Mouse (Mus musculus): ENCODE measurements around the gene Arid1a. TPM values are rescaled to one million over a fixed set of nuclear protein-coding genes. Genes with fewer than 3 reads are reported as not detected.
A peak's percentile ranks its signal among the peaks of the same experiment; 100 is the strongest.
"Not testable (repeated sequence)": the region's sequence is repeated elsewhere in the genome, so short reads cannot be mapped to it uniquely, and the experiment has no call there.

Arid1a gene
- polyA plus RNA-seq, 1 experiment from 2014 or later, result 26.9 TPM

DNA sequence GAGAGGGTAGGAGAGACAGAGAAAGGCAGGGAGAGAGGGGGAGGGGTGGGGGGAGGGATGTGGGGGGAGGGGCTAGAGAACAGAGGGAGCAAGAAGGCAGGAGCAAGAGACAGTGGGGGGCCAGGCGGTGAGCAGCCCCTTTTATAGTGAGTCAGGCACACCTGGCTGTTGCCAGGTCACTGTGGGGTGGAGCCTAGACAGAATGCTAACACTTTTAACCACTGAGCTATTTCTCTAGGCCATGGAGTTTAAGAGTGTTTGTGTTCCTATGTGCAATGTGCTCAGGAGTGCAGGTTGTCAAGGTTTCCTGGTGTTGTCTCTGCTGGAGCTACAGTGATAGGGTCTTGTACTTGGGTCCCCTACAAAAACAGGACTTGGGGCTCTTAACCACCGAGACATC lies 97.8 kb downstream of the Arid1a start:
- Histone ChIP-seq H3K36me3 (0 out of 2 replicates have a peak, but pooled peaks cover 2% of the 10 kb centered on the region), H3K27ac (replicated peaks) (peak overlapping the region; percentile 85; the same call in 1 of the 2 replicates), H3K9me3 (replicated peaks) (no peaks in the 10 kb centered on the region), H3K27me3 (replicated peaks) (no peaks in the 10 kb centered on the region), H3K4me2 (no peak overlapping the region), H3K4me3 (replicated peaks) (no peak overlapping the region), H3K4me1 (peaks cover 33% of the 10 kb centered on the region), H3K9ac (replicated peaks) (no peak overlapping the region)
- 31% methylated on average over 2 of the region's 2 CpGs for WGBS
- ATAC-seq (ENCODE audit: low FRiP score), result no peak

DNA sequence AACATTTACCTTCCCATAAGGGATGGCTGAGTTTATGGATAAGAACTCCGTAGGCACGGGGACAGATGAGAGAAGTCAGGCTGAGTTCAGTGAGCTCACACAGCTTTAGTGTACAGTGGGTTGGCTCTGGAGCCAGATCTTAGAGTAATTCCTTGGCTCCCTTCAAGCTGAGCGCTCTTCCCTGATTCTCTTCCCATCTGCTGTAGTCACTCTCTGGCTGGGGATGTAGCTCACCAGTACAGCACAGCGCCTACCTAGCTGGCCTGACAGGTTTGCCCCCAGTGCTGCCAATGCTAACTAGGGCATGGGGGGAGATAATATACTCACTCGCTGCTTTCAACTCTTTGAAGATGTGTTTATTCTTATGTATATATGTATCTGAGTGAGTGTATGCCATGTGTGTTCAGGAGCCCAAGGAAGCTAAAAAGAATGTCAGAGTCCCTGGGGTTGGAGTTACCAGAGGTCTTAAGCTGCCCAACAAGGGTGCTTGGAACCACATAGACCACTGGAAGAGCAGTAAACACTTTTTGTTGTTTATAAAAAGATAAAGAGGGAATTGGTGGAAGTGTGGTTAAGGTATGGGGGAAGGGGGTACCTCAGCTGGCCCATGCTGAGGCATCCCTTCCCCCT lies 98.6 kb downstream of the Arid1a start:
- Histone ChIP-seq H3K4me1 (peaks cover 33% of the 10 kb centered on the region), H3K4me2 (no peak overlapping the region), H3K36me3 (0 out of 2 replicates have a peak, but pooled peaks cover 2% of the 10 kb centered on the region), H3K27ac (replicated peaks) (no peak overlapping the region), H3K9me3 (replicated peaks) (no peaks in the 10 kb centered on the region), H3K4me3 (replicated peaks) (no peak overlapping the region), H3K27me3 (replicated peaks) (no peaks in the 10 kb centered on the region), H3K9ac (replicated peaks) (no peak overlapping the region)
- 65% methylated on average over 5 of the region's 5 CpGs for WGBS
- no peak for ATAC-seq (ENCODE audit: low FRiP score)

DNA sequence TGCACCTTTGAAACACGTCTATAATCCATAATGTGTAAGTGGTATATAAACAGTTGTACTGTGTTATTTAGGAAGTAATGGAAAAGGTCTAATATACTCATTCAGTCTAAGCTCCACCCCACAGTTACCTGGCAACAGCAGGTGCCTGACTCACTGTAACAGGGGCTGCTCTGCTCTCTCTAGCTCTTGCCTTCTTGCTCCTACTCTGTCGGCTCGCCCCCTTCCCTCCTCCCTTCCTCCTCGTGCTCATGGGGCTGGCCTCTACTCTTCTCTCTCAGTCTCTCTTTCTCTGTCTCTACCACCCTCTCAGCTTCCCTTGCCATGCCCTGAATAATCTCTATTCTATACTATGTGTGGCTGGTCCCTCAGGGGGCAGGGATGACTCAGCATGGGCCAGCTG lies 99.6 kb downstream of the Arid1a start:
- Histone ChIP-seq H3K9me3 (replicated peaks) (no peaks in the 10 kb centered on the region), H3K4me2 (no peak overlapping the region), H3K4me3 (replicated peaks) (no peak overlapping the region), H3K27ac (replicated peaks) (no peak overlapping the region), H3K36me3 (0 out of 2 replicates have a peak, but pooled peaks cover 2% of the 10 kb centered on the region), H3K9ac (replicated peaks) (no peak overlapping the region), H3K4me1 (peaks cover 33% of the 10 kb centered on the region), H3K27me3 (replicated peaks) (no peaks in the 10 kb centered on the region)
- 25% methylated on average over 4 of the region's 4 CpGs for WGBS
- no peak for ATAC-seq (ENCODE audit: low FRiP score)

DNA sequence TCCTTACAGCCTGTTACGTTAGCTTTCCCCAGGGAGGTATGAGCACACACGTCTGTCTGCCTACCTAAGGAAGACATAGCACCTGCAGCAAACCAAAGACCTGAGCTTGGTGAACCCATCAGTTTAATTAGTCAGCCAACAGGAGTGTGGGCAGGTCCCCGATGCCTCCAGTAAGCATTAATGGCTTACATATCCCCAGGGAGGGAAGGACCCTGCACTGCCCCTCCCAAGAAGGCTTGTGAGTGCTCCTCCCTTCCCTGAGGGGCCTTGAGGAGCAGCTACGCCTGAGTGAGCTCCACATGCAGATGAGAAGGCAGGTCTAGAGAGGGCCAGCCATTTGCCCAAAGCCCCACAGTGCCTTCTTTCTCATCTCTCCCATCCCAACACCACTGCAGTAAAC lies 100.3 kb downstream of the Arid1a start:
- H3K4me3 ChIP-seq (replicated peaks), result no peak overlapping the region
- 46% methylated on average over 4 of the region's 4 CpGs for WGBS
- no peaks in the 10 kb centered on the region for H3K27me3 ChIP-seq (replicated peaks)
- ATAC-seq (ENCODE audit: low FRiP score), result no peak
- no peak overlapping the region for H3K4me2 ChIP-seq
- no peaks in the 10 kb centered on the region for H3K36me3 ChIP-seq
- H3K9me3 ChIP-seq (replicated peaks), result no peaks in the 10 kb centered on the region
- no peak overlapping the region for H3K27ac ChIP-seq (replicated peaks)
- H3K4me1 ChIP-seq, result peaks cover 30% of the 10 kb centered on the region
- no peak overlapping the region for H3K9ac ChIP-seq (replicated peaks)

DNA sequence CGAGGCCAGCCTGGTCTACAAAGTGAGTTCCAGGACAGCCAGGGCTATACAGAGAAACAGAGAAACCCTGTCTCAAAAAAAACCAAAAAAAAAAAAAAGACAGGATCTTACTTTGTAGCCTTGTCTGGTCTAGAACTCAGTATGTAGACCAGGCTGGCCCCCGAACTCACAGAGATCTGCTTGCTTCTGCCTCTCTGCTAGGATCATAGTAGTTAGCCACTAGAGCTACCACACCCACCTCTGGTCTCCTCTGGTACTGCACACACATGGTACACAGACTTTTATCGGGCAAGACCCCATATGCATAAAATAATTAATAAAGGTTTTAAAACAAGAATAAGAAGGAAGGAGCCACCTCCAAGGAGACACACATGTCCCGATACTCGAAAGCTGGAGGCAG lies 102.5 kb downstream of the Arid1a start:
- H3K36me3 ChIP-seq; H3K4me2 ChIP-seq; H3K27ac ChIP-seq (replicated peaks); H3K27me3 ChIP-seq (replicated peaks); H3K9me3 ChIP-seq (replicated peaks); H3K4me1 ChIP-seq; H3K9ac ChIP-seq (replicated peaks); ATAC-seq (ENCODE audit: low FRiP score); H3K4me3 ChIP-seq (replicated peaks): not testable (repeated sequence)
- 96% methylated on average over 5 of the region's 5 CpGs for WGBS

DNA sequence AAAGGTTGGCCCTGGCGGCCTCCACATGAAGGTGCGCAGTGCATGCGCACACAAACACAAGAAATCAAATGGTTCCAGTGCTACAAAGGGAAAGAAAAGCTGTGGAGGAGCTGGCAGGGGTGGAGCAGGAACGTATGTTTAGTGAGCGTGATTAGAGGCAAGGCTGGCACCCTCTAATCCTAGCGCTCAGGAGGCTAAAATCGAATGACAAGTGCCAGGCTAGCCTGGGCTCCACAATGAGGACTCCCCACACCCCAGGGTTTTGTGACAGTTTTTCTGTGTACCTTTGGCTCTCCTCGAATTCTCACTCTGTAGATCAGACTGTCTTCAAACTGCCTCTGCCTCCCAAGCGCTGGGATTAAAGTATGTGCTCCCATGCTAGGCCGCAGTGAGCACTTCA lies 103.8 kb downstream of the Arid1a start:
- no peak for ATAC-seq (ENCODE audit: low FRiP score)
- Histone ChIP-seq H3K4me3 (replicated peaks) (no peak overlapping the region), H3K9me3 (replicated peaks) (no peaks in the 10 kb centered on the region), H3K27ac (replicated peaks) (no peak overlapping the region), H3K4me1 (peaks cover 6% of the 10 kb centered on the region; the same call in 1 of the 2 replicates), H3K9ac (replicated peaks) (0 out of 2 replicates have a peak overlapping the region, but pooled peaks have one; percentile 20), H3K36me3 (no peaks in the 10 kb centered on the region), H3K27me3 (replicated peaks) (no peaks in the 10 kb centered on the region), H3K4me2 (no peak overlapping the region)
- WGBS, result 83% methylated on average over 10 of the region's 10 CpGs

DNA sequence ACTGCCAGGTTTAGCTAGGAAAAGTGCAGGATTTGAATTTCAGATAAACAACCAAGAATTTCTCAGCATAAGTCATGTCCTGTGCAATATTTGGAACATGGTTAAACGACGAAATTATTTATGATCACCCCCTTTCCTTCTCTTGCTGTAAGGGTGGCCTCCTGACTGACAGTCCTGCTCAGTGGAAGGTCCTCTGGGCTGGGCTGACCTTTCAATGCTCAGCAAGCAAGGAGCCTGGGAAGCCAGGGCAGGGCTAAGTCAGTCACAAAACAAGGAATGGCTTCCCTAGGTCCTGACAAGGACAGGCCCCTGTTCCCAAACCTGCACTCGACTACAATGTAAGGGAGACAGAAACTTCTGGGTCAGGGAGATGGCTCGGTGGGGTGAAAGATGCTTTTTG lies 104.6 kb downstream of the Arid1a start:
- no peak for ATAC-seq (ENCODE audit: low FRiP score)
- H3K4me2 ChIP-seq, result no peak overlapping the region
- no peak overlapping the region for H3K9ac ChIP-seq (replicated peaks)
- H3K4me3 ChIP-seq (replicated peaks), result no peak overlapping the region
- peaks cover 6% of the 10 kb centered on the region; the same call in 1 of the 2 replicates for H3K4me1 ChIP-seq
- no peak overlapping the region for H3K27ac ChIP-seq (replicated peaks)
- 71% methylated on average over 4 of the region's 4 CpGs for WGBS
- no peaks in the 10 kb centered on the region for H3K36me3 ChIP-seq
- no peaks in the 10 kb centered on the region for H3K9me3 ChIP-seq (replicated peaks)
- no peaks in the 10 kb centered on the region for H3K27me3 ChIP-seq (replicated peaks)

DNA sequence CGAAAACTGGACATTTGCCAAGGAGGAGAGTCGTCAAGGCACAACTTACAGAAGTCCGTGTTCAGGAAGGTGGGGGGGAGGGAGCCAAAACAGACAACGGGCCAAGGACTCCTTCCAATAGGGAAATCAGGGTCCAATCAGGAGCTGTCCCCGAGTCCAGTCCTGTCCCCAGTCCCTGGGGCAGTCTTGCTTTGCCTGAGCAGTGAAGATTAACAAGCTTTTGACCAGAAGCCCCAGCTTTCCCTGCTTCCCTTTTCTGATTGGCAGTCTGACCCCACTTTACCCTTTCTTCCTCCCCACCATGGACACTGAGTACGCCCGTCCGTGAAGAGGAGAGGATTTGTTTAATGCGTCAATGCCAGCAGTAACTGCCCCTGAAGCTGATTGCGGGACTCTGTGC lies 105.1 kb downstream of the Arid1a start:
- no peak for ATAC-seq (ENCODE audit: low FRiP score)
- WGBS, result 65% methylated on average over 10 of the region's 10 CpGs

DNA sequence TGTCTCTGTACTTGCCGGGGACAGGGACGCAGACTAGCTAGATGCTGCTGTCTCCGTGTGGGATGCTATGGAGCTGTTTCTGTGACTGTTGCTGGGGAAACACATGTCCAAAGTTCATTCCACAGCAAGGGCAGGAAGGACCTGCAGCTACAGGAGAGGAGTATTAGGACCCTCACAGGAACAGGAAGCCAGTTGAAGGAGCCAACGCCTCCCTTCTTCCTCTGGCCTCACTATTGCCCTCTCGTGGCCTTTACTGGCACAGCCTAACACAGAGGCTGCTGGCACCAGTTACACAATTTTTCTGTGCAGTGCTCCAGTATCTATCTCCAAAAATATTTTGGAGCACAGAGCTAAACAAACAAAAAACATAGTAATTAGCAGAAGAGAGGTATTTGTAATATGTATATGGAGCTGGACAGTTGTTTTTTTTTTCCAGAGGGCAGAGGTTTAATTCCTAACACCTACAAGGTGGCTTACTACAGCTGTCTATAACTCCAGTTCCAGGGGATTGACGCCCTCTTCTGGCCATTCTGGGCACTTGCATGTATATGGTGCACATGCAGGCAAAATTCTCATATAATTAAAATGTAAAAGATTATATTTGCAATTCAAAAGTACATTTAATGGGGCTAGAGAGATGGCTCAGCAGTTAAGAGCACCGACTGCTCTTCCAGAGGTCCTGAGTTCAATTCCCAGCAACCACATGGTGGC lies 106.4 kb downstream of the Arid1a start, which contains the start of gene Zdhhc18:
Zdhhc18 (minus strand) TSS at position 166 of the 711 bp plus-strand sequence.
- H3K9ac ChIP-seq (replicated peaks), result no peak within 1 kb of the TSS
- 0 out of 2 replicates have a peak, but pooled peaks cover 2% of the 10 kb centered on the region for H3K4me1 ChIP-seq
- WGBS, result 38% methylated on average over 7 of the region's 7 CpGs
- peak within 1 kb of the TSS; percentile 24 for H3K4me3 ChIP-seq (replicated peaks)
- ATAC-seq (ENCODE audit: low FRiP score), result no peak
- peak within 1 kb of the TSS; percentile 50 for H3K4me2 ChIP-seq
- H3K36me3 ChIP-seq, result no peaks in the 10 kb centered on the region
- no peaks in the 10 kb centered on the region for H3K27me3 ChIP-seq (replicated peaks)
- H3K9me3 ChIP-seq (replicated peaks), result no peaks in the 10 kb centered on the region
- 0 out of 2 replicates have a peak within 1 kb of the TSS, but pooled peaks have one; percentile 45 for H3K27ac ChIP-seq (replicated peaks)

More for the DNA sequence above, 105.1 kb downstream of the Arid1a start:
- no peak overlapping the region for H3K9ac ChIP-seq (replicated peaks)
- H3K27ac ChIP-seq (replicated peaks), result no peak overlapping the region
- no peaks in the 10 kb centered on the region for H3K36me3 ChIP-seq
- no peaks in the 10 kb centered on the region for H3K27me3 ChIP-seq (replicated peaks)
- no peaks in the 10 kb centered on the region for H3K9me3 ChIP-seq (replicated peaks)
- no peak overlapping the region for H3K4me3 ChIP-seq (replicated peaks)
- H3K4me1 ChIP-seq, result peaks cover 5% of the 10 kb centered on the region; the same call in 1 of the 2 replicates
- H3K4me2 ChIP-seq, result no peak overlapping the region

DNA sequence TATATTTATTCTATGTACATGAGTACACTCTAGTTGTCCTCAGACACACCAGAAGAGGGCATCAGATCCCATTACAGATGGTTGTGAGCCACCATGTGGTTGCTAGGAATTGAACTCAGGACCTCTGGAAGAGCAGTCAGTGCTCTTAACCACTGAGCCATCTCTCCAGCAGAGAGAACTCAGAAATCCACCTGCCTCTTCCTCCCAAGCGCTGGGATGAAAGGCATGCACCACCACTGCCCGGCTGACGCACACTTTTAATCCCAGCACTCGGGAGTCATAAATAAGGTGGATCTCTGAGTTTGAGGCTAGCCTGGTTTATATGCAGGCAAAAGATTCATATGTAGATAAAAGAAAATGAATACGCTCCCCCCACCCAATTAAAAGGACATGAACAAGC lies 107.1 kb downstream of the Arid1a start:
- ATAC-seq (ENCODE audit: low FRiP score); H3K9me3 ChIP-seq (replicated peaks); H3K36me3 ChIP-seq; H3K9ac ChIP-seq (replicated peaks); H3K27me3 ChIP-seq (replicated peaks); H3K4me1 ChIP-seq: not testable (repeated sequence)
- peak overlapping the region; percentile 50 for H3K4me2 ChIP-seq
- 0 out of 2 replicates have a peak overlapping the region, but pooled peaks have one; percentile 45 for H3K27ac ChIP-seq (replicated peaks)
- 93% methylated on average over 5 of the region's 5 CpGs for WGBS
- H3K4me3 ChIP-seq (replicated peaks), result peak overlapping the region; percentile 24; the same call in 1 of the 2 replicates

DNA sequence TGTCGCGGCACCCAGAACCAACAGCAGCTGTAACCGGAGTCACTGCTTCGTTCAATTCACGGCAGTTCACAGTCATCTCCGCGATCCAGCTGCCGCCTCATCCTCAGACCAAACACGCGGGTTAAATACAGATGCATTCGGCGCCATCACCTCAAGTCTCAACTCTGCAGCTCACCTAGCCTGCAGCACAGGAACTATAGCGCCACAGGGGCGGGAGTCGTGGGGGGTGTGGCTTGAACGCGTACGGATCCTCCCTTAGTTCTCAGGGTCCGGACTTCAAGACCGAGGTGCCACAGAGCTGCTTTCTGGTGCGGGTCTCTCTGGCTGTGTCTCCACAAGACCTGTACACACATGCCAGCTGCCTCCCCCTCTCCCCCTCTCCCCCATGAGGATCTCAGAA lies 110.9 kb downstream of the Arid1a start:
- no peak overlapping the region for H3K9ac ChIP-seq (replicated peaks)
- 0 out of 2 replicates have a peak, but pooled peaks cover 8% of the 10 kb centered on the region for H3K9me3 ChIP-seq (replicated peaks)
- no peak overlapping the region for H3K4me3 ChIP-seq (replicated peaks)
- H3K27ac ChIP-seq (replicated peaks), result no peak overlapping the region
- no peaks in the 10 kb centered on the region for H3K36me3 ChIP-seq
- H3K27me3 ChIP-seq (replicated peaks), result no peaks in the 10 kb centered on the region
- 0 out of 2 replicates have a peak, but pooled peaks cover 2% of the 10 kb centered on the region for H3K4me1 ChIP-seq
- no peak for ATAC-seq (ENCODE audit: low FRiP score)
- no peak overlapping the region for H3K4me2 ChIP-seq
- WGBS, result 51% methylated on average over 21 of the region's 21 CpGs

DNA sequence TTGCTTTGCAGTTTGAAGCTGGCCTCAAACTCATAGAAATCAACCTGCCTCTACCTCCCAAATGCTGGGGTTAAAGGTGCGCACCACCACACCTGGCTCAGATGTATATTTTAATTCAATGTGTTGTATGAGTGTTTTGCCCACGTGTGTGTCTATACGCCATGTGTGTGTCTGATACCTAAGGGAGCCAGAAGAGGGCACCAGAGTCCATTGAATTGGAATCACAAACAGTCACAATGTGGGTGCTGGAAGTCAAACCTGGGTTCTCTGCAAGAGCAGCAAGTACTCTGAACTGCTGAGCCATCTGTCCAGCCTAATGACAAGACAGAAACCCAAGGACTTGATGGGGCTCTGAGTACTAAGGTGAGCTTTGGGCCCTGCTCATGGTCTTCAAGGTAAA lies 111.4 kb downstream of the Arid1a start:
- Histone ChIP-seq H3K9ac (replicated peaks) (no peak overlapping the region), H3K27me3 (replicated peaks) (no peaks in the 10 kb centered on the region), H3K36me3 (no peaks in the 10 kb centered on the region), H3K9me3 (replicated peaks) (0 out of 2 replicates have a peak, but pooled peaks cover 8% of the 10 kb centered on the region), H3K4me3 (replicated peaks) (no peak overlapping the region), H3K27ac (replicated peaks) (no peak overlapping the region), H3K4me2 (no peak overlapping the region), H3K4me1 (0 out of 2 replicates have a peak, but pooled peaks cover 2% of the 10 kb centered on the region)
- no peak for ATAC-seq (ENCODE audit: low FRiP score)
- 91% methylated on average over 3 of the region's 3 CpGs for WGBS

All from neural tube, embryonic 15.5 days (tissue).